Mouse (Mus musculus): ENCODE results near the gene Lman2.
A peak's percentile ranks its signal among the peaks of the same experiment; 100 is the strongest.

The Lman2 gene

GRCm38 (mm10) chr13:55362453-55363060 is at the start of gene Lman2:
Gene Lman2, minus strand, starts transcription at chr13:55362783.
- peak; percentile 85 to 87 for DNase-seq

- no peak for DNase-seq
Observed at GRCm38 (mm10) chr13:55411826-55412225, 49.2 kb upstream of the Lman2 start.

DNA sequence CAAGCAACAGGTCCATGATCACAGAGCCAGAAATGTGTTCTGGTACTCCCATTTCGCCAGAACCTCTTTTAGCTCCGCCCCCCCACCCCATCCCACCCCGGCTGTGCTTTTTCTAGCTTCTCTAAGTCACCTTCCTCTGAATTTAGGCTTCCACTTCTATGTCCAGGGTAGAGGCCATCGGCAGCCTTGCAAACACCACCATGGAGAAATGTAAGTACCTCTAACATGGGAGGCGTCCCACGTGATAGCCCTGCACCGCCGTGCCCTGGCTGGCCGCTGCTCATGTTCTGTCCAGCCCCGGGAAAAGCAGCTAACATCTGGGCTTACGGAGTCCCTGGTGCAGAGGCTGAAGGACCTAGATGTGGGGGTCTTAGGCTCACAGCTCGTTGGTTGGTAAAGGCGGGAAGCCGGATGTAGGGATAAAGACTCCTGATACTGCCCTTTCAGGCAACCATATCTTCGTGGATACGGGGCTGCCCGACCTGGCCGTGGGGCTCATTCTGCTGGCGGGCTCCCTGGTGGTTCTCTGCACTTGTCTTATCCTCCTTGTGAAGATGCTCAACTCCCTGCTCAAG is 46.0 kb upstream of the Lman2 start:
- no peak for DNase-seq

- DNase-seq = no peak
Observed at GRCm38 (mm10) chr13:55407341-55407740, 44.8 kb upstream of the Lman2 start.

GRCm38 (mm10) chr13:55405783-55406390 is 43.3 kb upstream of the Lman2 start:
- DNase-seq = peak; percentile 40 to 46

- peak; percentile 64 to 80 for DNase-seq
Observed at GRCm38 (mm10) chr13:55404853-55405782, 42.5 kb upstream of the Lman2 start.

DNA sequence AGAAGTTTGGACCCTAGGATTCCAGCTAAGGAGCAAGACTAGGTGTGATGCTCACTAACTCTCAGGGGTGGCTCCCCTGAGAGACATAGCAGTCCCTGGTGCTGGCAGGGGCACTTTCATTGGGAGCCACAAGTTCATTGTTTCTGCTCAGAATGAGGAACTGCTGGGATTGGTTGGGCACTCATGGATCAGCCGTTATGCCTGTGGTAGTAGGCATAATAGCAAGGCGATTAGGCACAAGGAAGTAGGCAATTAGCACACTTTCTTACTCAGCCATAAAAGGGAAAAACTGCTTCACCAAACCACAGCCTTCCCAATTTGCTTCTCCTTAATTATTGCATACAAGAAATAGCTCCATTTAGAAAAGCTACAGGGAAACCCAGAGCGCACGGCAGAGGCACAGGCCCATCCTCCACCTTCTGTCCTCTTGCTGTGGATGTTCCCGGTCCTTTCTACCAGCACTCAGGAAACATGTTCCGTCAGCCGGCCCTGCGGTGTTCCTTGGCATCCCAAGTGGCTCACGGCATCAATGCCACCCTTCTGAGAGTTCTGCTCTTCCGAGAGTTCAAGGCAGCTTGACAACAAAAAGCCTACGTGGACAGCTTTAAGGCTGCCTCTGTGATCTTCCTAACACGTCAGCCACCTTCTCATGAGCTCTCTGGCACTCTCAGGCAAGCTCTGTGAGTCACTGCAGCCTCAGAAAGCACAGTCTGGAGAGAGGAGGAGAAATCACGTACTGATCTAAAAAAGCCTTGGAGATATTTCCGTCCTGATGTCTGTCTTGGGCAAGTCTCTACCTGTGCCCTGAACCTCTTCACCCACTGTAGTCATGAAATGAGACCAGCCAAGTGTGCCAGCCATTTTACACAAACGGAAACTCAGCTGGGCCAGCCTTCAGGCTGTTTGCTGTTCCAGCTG is 41.6 kb upstream of the Lman2 start:
- no peak for DNase-seq

- DNase-seq = no peak
Observed at GRCm38 (mm10) chr13:55403266-55403665, 40.7 kb upstream of the Lman2 start.

DNA sequence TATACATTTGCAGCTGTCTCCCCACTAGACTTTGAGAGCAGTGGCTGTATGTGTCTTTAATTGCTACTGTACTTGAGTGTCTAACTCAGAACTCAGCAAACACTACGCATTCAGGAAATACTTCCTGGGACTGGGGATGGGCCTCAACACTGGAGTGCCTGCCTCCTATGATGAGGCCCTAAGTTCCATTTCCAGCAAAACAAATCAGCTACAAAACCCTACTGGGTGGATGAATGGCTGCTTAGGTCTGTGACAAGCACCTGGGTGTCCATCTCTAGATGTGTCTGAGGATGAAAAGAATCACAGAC is 37.4 kb upstream of the Lman2 start:
- DNase-seq = no peak

GRCm38 (mm10) chr13:55399300-55400038 is 36.9 kb upstream of the Lman2 start:
- no peak for DNase-seq

GRCm38 (mm10) chr13:55398088-55398487 is 35.5 kb upstream of the Lman2 start, which contains the start of gene Slc34a1:
Gene Slc34a1, plus strand, starts transcription at chr13:55398187.
- DNase-seq = no peak

DNA sequence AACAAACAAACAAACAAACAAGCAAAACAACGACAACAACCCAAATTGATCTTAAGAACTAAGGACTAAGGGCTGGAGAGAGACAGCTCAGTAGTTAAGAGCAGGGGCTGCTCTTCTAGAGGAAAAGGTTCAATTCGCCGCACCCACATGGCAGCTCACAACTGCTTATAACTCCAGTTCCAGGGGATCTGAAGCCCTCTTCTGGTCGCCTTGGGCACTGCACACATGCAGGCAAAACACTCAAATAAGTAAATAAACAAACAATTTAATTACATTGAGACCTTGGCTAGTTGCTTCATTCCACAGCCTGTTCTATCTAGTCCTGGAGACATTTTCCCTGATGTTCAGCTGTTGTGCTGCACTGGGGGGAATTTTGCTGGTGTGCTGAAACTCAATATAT is 30.4 kb upstream of the Lman2 start:
- no peak for DNase-seq

GRCm38 (mm10) chr13:55391626-55392029 is 29.0 kb upstream of the Lman2 start:
- DNase-seq = no peak

DNA sequence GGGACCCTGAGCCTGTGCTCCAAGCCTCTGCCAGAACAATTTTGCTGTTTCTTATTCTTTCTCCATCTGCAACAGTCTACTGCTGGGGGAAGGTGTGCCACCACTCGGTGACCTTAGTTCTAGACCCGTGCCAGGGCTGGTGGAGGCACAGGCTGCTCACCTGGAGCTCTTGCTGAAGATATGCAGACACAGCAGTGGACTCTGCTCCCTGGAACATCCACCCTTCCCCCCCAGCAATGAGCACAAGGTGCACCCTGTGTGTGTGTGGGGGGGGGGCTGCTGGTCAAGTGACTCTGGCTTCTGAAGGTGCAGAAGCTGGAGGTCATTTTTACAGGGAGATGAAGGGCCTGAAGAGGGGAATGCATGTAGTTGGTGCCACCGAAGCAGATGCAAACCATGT is 28.1 kb upstream of the Lman2 start:
- DNase-seq = no peak

- DNase-seq = no peak
Observed at GRCm38 (mm10) chr13:55381790-55382189, 19.2 kb upstream of the Lman2 start.

DNA sequence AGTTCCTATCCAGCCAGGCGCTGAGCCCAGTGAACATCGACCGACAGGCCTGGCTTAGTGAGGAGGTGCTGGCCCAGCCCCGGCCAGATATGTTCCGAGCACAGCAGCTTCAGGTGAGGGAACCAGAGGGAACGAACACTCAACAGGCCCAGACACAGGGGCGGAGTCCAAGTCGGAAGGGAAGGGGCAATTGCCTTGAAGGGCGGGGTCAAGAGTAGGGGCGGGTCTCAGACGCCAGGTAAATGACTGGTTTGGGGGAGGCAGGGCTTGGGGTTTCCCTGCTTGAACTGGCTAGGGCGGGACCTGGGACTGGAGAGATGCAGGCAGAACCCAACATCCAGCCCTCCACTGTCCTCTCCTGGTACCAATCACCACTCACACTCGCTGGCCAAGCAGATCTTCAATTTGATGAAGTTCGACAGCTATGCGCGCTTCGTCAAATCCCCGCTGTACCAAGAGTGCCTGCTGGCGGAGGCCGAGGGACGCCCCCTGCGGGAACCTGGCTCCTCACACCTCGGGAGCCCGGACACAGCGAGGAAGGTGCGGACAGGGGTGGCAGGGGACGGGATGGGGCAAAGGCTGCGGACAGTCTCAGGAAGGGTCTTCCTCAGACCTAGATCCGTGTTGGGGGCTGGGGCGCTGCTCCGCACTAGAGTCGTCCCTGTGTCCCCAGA is 16.5 kb upstream of the Lman2 start:
- DNase-seq = no peak

DNA sequence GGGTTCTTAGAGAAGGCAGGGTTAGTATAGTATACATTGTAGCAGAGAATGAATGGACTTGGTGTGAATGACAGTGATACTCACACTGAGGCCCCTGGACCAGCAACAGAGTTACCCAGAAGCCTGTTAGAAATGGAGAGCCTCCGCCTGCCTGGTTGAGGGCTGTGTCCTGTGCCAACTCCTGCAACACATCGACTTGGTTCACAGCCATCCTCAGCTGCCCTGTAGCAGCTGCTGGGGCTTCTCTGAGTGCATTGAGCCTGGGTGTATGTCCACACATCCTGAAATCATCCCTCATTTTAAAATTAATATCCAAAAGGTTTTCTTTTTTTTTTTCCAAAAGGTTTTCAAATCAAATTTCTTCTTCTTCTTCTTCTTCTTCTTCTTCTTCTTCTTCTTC is 13.3 kb upstream of the Lman2 start:
- no peak for DNase-seq

- no peak for DNase-seq
Observed at GRCm38 (mm10) chr13:55374206-55374924, 11.8 kb upstream of the Lman2 start.

GRCm38 (mm10) chr13:55371740-55372139 is 9.2 kb upstream of the Lman2 start:
- no peak for DNase-seq

GRCm38 (mm10) chr13:55371007-55371681 is 8.6 kb upstream of the Lman2 start:
- DNase-seq = no peak

Measured in spleen, adult 18-20 months (tissue).